In genomic region chr14:67548750-67549149, GRCm38 (mm10) we compare ENCODE assay signal across 13 mouse cellular contexts.
DNase-seq lines count a peak whose midpoint lies in the region; ATAC-seq and TF ChIP-seq lines count a peak whose summit lies in the region.
"Had no signal": no experiment of that assay in that cellular context is flagged by ENCODE, and none has a peak within 500 bp of the region (broad histone marks: within the 10 kb centered on the region; RNA-seq: fewer than 3 reads in every experiment).

No protein-coding gene starts in this region.

- TF ChIP-seq POLR2A in lung, adult 2 months (IDR thresholded peaks at IDR 0.05; ENCODE audit: borderline replicate concordance, extremely low read depth, low read depth, low read length): no peak
- no peak for TF ChIP-seq POLR2A in CH12.LX (IDR thresholded peaks at IDR 0.05; ENCODE audit: low read depth, low read length)

- TF ChIP-seq RAD21 in CH12.LX (IDR thresholded peaks at IDR 0.05; ENCODE audit: low read depth, low read length): no peak; the same call in none of the 2 replicates

- H3K79me2 ChIP-seq in CH12.LX (replicated peaks; ENCODE audit: control insufficient read depth, extremely low read depth, insufficient read depth, poor library complexity, severe bottlenecking): no peaks in the 10 kb centered on the region

- no peak for TF ChIP-seq EP300 in CH12.LX (IDR thresholded peaks at IDR 0.05; ENCODE audit: low read length)

- H3K27ac ChIP-seq in heart, embryonic 11.5 days (ENCODE audit: low read depth, low read length): no peak overlapping the region
- H3K27ac ChIP-seq in CH12.LX (ENCODE audit: insufficient read depth, low read depth): no peak overlapping the region

- dilution Hi-C loops in CH12.LX (cut with MboI; ENCODE audit: extremely low pct_ligation_motif_present, extremely low pct_unique_long_range_greater_than_20kb, low sequenced_read_pairs): no loop called here

- intact Hi-C loops in heart, postnatal 14 days (cut with DNase I): no loop called here
- intact Hi-C loops in left cerebral cortex, postnatal 25 days (cut with DNase I): no loop called here

- H3K36me3 ChIP-seq in heart, embryonic 11.5 days (ENCODE audit: control insufficient read depth, insufficient read depth, low read length): no peaks in the 10 kb centered on the region
- H3K36me3 ChIP-seq in CH12.LX (replicated peaks in 1 of 2; ENCODE audit: control insufficient read depth in 1 of 2, insufficient read depth in 1 of 2, low read length in 1 of 2): no peaks in the 10 kb centered on the region

- in situ Hi-C loops in CH12.LX (cut with MboI; ENCODE audit: low pct_ligation_motif_present, low pct_unique_long_range_greater_than_20kb, low sequenced_read_pairs): no loop called here

- H3K4me2 ChIP-seq in heart, embryonic 11.5 days: no peak overlapping the region
- no peak overlapping the region for H3K4me2 ChIP-seq in CH12.LX (ENCODE audit: insufficient read depth, low read depth, poor library complexity, severe bottlenecking)

- no peak overlapping the region for H3K9ac ChIP-seq in heart, embryonic 11.5 days (ENCODE audit: low read depth, low read length)
- no peak overlapping the region for H3K9ac ChIP-seq in CH12.LX (ENCODE audit: insufficient read depth, low read depth)

- ATAC-seq in heart, embryonic 11.5 days (replicated peaks; ENCODE audit: insufficient number of reproducible peaks, low FRiP score, low TSS enrichment): no peak
- ATAC-seq: CD4-positive, CD25-positive, alpha-beta regulatory T cell, adult 4 months; inflammation-experienced regulatory T-cells, adult 6 months had no signal

- 80% methylated on average over 6 of the region's 6 CpGs for WGBS in heart, embryonic 11.5 days (ENCODE audit: insufficient replicate concordance)
- WGBS in lung, adult 2 months: 84% methylated on average over 6 of the region's 6 CpGs

- no peaks in the 10 kb centered on the region for H3K4me1 ChIP-seq in heart, embryonic 11.5 days (ENCODE audit: control insufficient read depth, insufficient read depth, low read length)
- H3K4me1 ChIP-seq in lung, adult 2 months (ENCODE audit: control insufficient read depth, insufficient read depth, low read length): no peaks in the 10 kb centered on the region
- H3K4me1 ChIP-seq in CH12.LX (ENCODE audit: control insufficient read depth in 1 of 2, insufficient read depth in 2 of 2): peaks cover 0 to 6% of the 10 kb centered on the region in 2 experiments; a peak in 2 of 4 replicates
- H3K4me1 ChIP-seq: megakaryocyte, embryonic 14.5 days had no signal

- H3K4me3 ChIP-seq in heart, embryonic 11.5 days (ENCODE audit: low read depth, low read length): no peak overlapping the region
- H3K4me3 ChIP-seq in lung, adult 2 months (replicated peaks; ENCODE audit: extremely low read depth, low read depth, low read length): no peak overlapping the region
- H3K4me3 ChIP-seq in CH12.LX (replicated peaks in 1 of 3; ENCODE audit: low read depth in 2 of 3, low read length in 2 of 3, poor library complexity in 1 of 3): no peak overlapping the region
- H3K4me3 ChIP-seq: erythroblast, embryonic 14.5 days; megakaryocyte, embryonic 14.5 days; myocyte had no signal

- TF ChIP-seq CTCF in lung, adult 2 months (IDR thresholded peaks at IDR 0.05; ENCODE audit: insufficient read depth, low read length): peak; percentile 25
- peak; percentile 13 to 21; a peak in 1 of 4 replicates for TF ChIP-seq CTCF in CH12.LX (conservative IDR thresholded peaks at IDR 0.05 in 1 of 2, IDR thresholded peaks at IDR 0.05 in 1 of 2; ENCODE audit: low read depth in 2 of 2, low read length in 2 of 2)

- peaks cover 4% of the 10 kb centered on the region for H3K9me3 ChIP-seq in heart, embryonic 11.5 days (replicated peaks; ENCODE audit: control insufficient read depth, low read length)
- H3K9me3 ChIP-seq in CH12.LX (replicated peaks; ENCODE audit: low read length): peaks cover 9% of the 10 kb centered on the region

- peak; percentile 10 to 14 for DNase-seq in heart, postnatal 14 days
- DNase-seq in lung, adult 2 months: no peak
- no peak for DNase-seq in lung, adult 18-20 months
- DNase-seq in CH12.LX (ENCODE audit: extremely low read depth) (peak; percentile 17), ZHBTc4 (ENCODE audit: low read depth, low spot score) (peak; percentile 12), MN1 (ENCODE audit: low spot score) (no peak)
- DNase-seq in left cerebral cortex, postnatal 25 days (ENCODE audit: low spot score in 2 of 2): no peak

- H3K27me3 ChIP-seq in heart, embryonic 11.5 days (ENCODE audit: control insufficient read depth, insufficient read depth, low read length): no peaks in the 10 kb centered on the region
- H3K27me3 ChIP-seq in CH12.LX (replicated peaks): no peaks in the 10 kb centered on the region
- H3K27me3 ChIP-seq: megakaryocyte, embryonic 14.5 days had no signal

TF ChIP-seq in CH12.LX, 34 proteins besides CTCF, POLR2A, EP300 and RAD21:
- TF ChIP-seq TCF12 (IDR thresholded peaks at IDR 0.05; ENCODE audit: low read depth, low read length) (no peak), ZMIZ1 (IDR thresholded peaks at IDR 0.05; ENCODE audit: low read depth, low read length) (no peak), ZNF384 (IDR thresholded peaks at IDR 0.05; ENCODE audit: low read depth, low read length) (no peak), TBP (conservative IDR thresholded peaks at IDR 0.05; ENCODE audit: low read depth, low read length) (no peak), SMC3 (IDR thresholded peaks at IDR 0.05; ENCODE audit: low read depth, low read length) (no peak; the same call in 1 of the 2 replicates), UBTF (IDR thresholded peaks at IDR 0.05; ENCODE audit: low read depth, low read length) (no peak), USF1 (IDR thresholded peaks at IDR 0.05; ENCODE audit: low read depth, low read length) (no peak), NRF1 (IDR thresholded peaks at IDR 0.05; ENCODE audit: low read depth, low read length) (no peak), HCFC1 (IDR thresholded peaks at IDR 0.05; ENCODE audit: low read depth, low read length) (no peak), PAX5 (IDR thresholded peaks at IDR 0.05; ENCODE audit: low read length) (no peak), ELF1 (IDR thresholded peaks at IDR 0.05; ENCODE audit: low read depth, low read length) (no peak), JUN (IDR thresholded peaks at IDR 0.05; ENCODE audit: insufficient read depth, low read depth, low read length) (no peak), CHD1 (IDR thresholded peaks at IDR 0.05; ENCODE audit: low read depth, low read length) (no peak), MYC (IDR thresholded peaks at IDR 0.05; ENCODE audit: low read depth, low read length) (no peak), ZC3H11A (IDR thresholded peaks at IDR 0.05; ENCODE audit: low read depth, low read length) (no peak), IRF4 (IDR thresholded peaks at IDR 0.05; ENCODE audit: low read depth, low read length) (no peak), E2F4 (IDR thresholded peaks at IDR 0.05; ENCODE audit: insufficient replicate concordance, low read depth, low read length) (no peak)
TF ChIP-seq in CH12.LX: peak in this region for 0.

Comparison
In these comparisons a context has a peak if more than half of its experiments do, and no peak if none do; other contexts are left out.
1. DNase-seq: peak in heart, postnatal 14 days (2 of 2), CH12.LX (single experiment) and ZHBTc4 (single experiment); none in lung, adult 2 months (single experiment), lung, adult 18-20 months (0 of 2), MN1 (single experiment) and left cerebral cortex, postnatal 25 days (0 of 2).